Mouse (Mus musculus) CH12.LX (cell line): ENCODE results near the gene Mier3. TPM values are rescaled to one million over a fixed set of nuclear protein-coding genes. Genes with fewer than 3 reads are reported as not detected.
A peak's percentile ranks its signal among the peaks of the same experiment; 100 is the strongest.

Experiments used
- DNase-seq: peaks from one replicate; pipeline ENCODE4 v3.0.0-alpha.2; 2013; ENCODE audit errors: extremely low read depth
- H3K27ac ChIP-seq: 2 replicates; pipeline ENCODE4 v1.5.1; 2012; ENCODE audit warnings: low read depth, mild to moderate bottlenecking, control low read depth, moderate library complexity; ENCODE audit not compliant: insufficient read depth
- H3K27me3 ChIP-seq: replicated peaks from 2 replicates; pipeline ENCODE3; 2012; ENCODE audit warnings: inconsistent platforms
- H3K36me3 ChIP-seq, 2 experiments: replicated peaks in 1 of 2; 2 replicates each; pipeline versions ENCODE3 to v1.6.1; 2012; ENCODE audit warnings: inconsistent platforms in 1 of 2, low read length in 1 of 2, mild to moderate bottlenecking in 1 of 2, mixed read lengths in 1 of 2, moderate library complexity in 1 of 2; ENCODE audit not compliant: control insufficient read depth in 1 of 2, insufficient read depth in 1 of 2
- H3K4me1 ChIP-seq, 2 experiments: 2 replicates each; pipeline ENCODE4 v1.6.1; 2012; ENCODE audit warnings: inconsistent platforms in 1 of 2, moderate library complexity in 1 of 2; ENCODE audit not compliant: insufficient read depth in 2 of 2, control insufficient read depth in 1 of 2
- H3K4me2 ChIP-seq: 2 replicates; pipeline ENCODE4 v1.6.1; 2012; ENCODE audit warnings: low read depth, mild to moderate bottlenecking, control low read depth; ENCODE audit not compliant: poor library complexity, insufficient read depth, severe bottlenecking
- H3K4me3 ChIP-seq, 3 experiments: fragments of 150-350 bp in 1 of 3; sonication (generic) in 1 of 3; replicated peaks in 1 of 3; 2 replicates each; pipeline versions ENCODE3 to v1.5.1; 2011 to 2012; ENCODE audit warnings: low read depth in 2 of 3, low read length in 2 of 3, mild to moderate bottlenecking in 2 of 3, moderate library complexity in 2 of 3, control low read depth in 1 of 3, improper control_type of control experiment in 1 of 3, inconsistent platforms in 1 of 3, mixed read lengths in 1 of 3; ENCODE audit not compliant: poor library complexity in 1 of 3
- H3K79me2 ChIP-seq: replicated peaks from 2 replicates; pipeline ENCODE4 v1.6.1; 2012; ENCODE audit warnings: mild to moderate bottlenecking, moderate library complexity; ENCODE audit not compliant: control insufficient read depth, poor library complexity, insufficient read depth, severe bottlenecking; ENCODE audit errors: extremely low read depth
- H3K9ac ChIP-seq: 2 replicates; pipeline ENCODE4 v1.6.1; 2012; ENCODE audit warnings: low read depth, mild to moderate bottlenecking, control low read depth, moderate library complexity; ENCODE audit not compliant: insufficient read depth
- H3K9me3 ChIP-seq: replicated peaks from 2 replicates; pipeline ENCODE3; 2012; ENCODE audit warnings: low read length, inconsistent platforms, mixed read lengths
- BHLHE40 ChIP-seq: IDR thresholded peaks from 2 replicates; pipeline ENCODE4 v1.6.1; 2011; ENCODE audit warnings: mild to moderate bottlenecking, low read depth, low read length, improper control_type of control experiment
- CHD1 ChIP-seq: IDR thresholded peaks from 2 replicates; pipeline ENCODE4 v1.6.1; 2012; ENCODE audit warnings: low read depth, low read length, improper control_type of control experiment, inconsistent platforms
- CHD2 ChIP-seq: IDR thresholded peaks from 2 replicates; pipeline ENCODE4 v1.6.1; 2011; ENCODE audit warnings: low read length, improper control_type of control experiment
- CTCF ChIP-seq, 2 experiments: IDR thresholded peaks in 1 of 2; conservative IDR thresholded peaks in 1 of 2; 2 replicates each; pipeline ENCODE4 v1.5.1; 2011 to 2012; ENCODE audit warnings: low read depth in 2 of 2, low read length in 2 of 2, improper control_type of control experiment in 1 of 2, inconsistent platforms in 1 of 2, mild to moderate bottlenecking in 1 of 2, moderate library complexity in 1 of 2
- ELF1 ChIP-seq: IDR thresholded peaks from 2 replicates; pipeline ENCODE4 v1.6.1; 2014; ENCODE audit warnings: low read depth, mild to moderate bottlenecking, inconsistent platforms, low read length, improper control_type of control experiment
- EP300 ChIP-seq: IDR thresholded peaks from 2 replicates; pipeline ENCODE4 v1.6.1; 2011; ENCODE audit warnings: low read length, improper control_type of control experiment
- ETS1 ChIP-seq: conservative IDR thresholded peaks from 2 replicates; pipeline ENCODE4 v1.6.1; 2012; ENCODE audit warnings: low read depth, mild to moderate bottlenecking, inconsistent platforms, low read length, improper control_type of control experiment, moderate library complexity
- GABPA ChIP-seq: IDR thresholded peaks from 2 replicates; pipeline ENCODE4 v1.6.1; 2012; ENCODE audit warnings: low read depth, low read length, improper control_type of control experiment, inconsistent platforms; ENCODE audit not compliant: insufficient replicate concordance
- IRF4 ChIP-seq: IDR thresholded peaks from 2 replicates; pipeline ENCODE4 v1.6.1; 2014; ENCODE audit warnings: low read depth, mild to moderate bottlenecking, inconsistent platforms, low read length, improper control_type of control experiment
- JUN ChIP-seq: IDR thresholded peaks from 2 replicates; pipeline ENCODE4 v1.6.1; 2011; ENCODE audit warnings: low read depth, mild to moderate bottlenecking, low read length, improper control_type of control experiment, moderate library complexity; ENCODE audit not compliant: insufficient read depth
- KAT2A ChIP-seq: IDR thresholded peaks from 2 replicates; pipeline ENCODE4 v1.6.1; 2012; ENCODE audit warnings: low read length, improper control_type of control experiment, inconsistent platforms; ENCODE audit not compliant: insufficient replicate concordance
- MAFK ChIP-seq: IDR thresholded peaks from 2 replicates; pipeline ENCODE4 v1.6.1; 2011; ENCODE audit warnings: low read length, improper control_type of control experiment; ENCODE audit not compliant: insufficient replicate concordance
- MAX ChIP-seq: IDR thresholded peaks from 2 replicates; pipeline ENCODE4 v1.6.1; 2011; ENCODE audit warnings: low read length, improper control_type of control experiment
- MAZ ChIP-seq: IDR thresholded peaks from 2 replicates; pipeline ENCODE4 v1.6.1; 2012; ENCODE audit warnings: low read depth, mild to moderate bottlenecking, inconsistent platforms, low read length, improper control_type of control experiment, moderate library complexity
- MEF2A ChIP-seq: IDR thresholded peaks from 2 replicates; pipeline ENCODE4 v1.6.1; 2014; ENCODE audit warnings: low read depth, mild to moderate bottlenecking, inconsistent platforms, low read length, improper control_type of control experiment, borderline replicate concordance
- MXI1 ChIP-seq: IDR thresholded peaks from 2 replicates; pipeline ENCODE4 v1.6.1; 2011; ENCODE audit warnings: mild to moderate bottlenecking, low read depth, low read length, improper control_type of control experiment
- MYC ChIP-seq: IDR thresholded peaks from 2 replicates; pipeline ENCODE4 v1.6.1; 2011; ENCODE audit warnings: low read depth, mild to moderate bottlenecking, improper control_type of control experiment, low read length
- NELFE ChIP-seq: IDR thresholded peaks from 2 replicates; pipeline ENCODE4 v1.6.1; 2011; ENCODE audit warnings: low read depth, low read length, improper control_type of control experiment
- POLR2A ChIP-seq: IDR thresholded peaks from 2 replicates; pipeline ENCODE4 v1.6.1; 2011; ENCODE audit warnings: low read depth, mild to moderate bottlenecking, improper control_type of control experiment, low read length
- POLR2AphosphoS2 ChIP-seq: IDR thresholded peaks from 2 replicates; pipeline ENCODE4 v1.6.1; 2011; ENCODE audit warnings: low read depth, low read length, improper control_type of control experiment
- RAD21 ChIP-seq: IDR thresholded peaks from 2 replicates; pipeline ENCODE4 v1.6.1; 2011; ENCODE audit warnings: low read depth, mild to moderate bottlenecking, low read length, improper control_type of control experiment, moderate library complexity
- RCOR1 ChIP-seq: conservative IDR thresholded peaks from 2 replicates; pipeline ENCODE4 v1.6.1; 2012; ENCODE audit warnings: low read depth, mild to moderate bottlenecking, inconsistent platforms, low read length, improper control_type of control experiment
- SMC3 ChIP-seq: IDR thresholded peaks from 2 replicates; pipeline ENCODE4 v1.6.1; 2011; ENCODE audit warnings: low read depth, low read length, improper control_type of control experiment
- TCF12 ChIP-seq: IDR thresholded peaks from 2 replicates; pipeline ENCODE4 v1.6.1; 2014; ENCODE audit warnings: low read depth, mild to moderate bottlenecking, inconsistent platforms, low read length, improper control_type of control experiment
- USF2 ChIP-seq: conservative IDR thresholded peaks from 2 replicates; pipeline ENCODE4 v1.6.1; 2011; ENCODE audit warnings: low read depth, low read length, improper control_type of control experiment
- ZKSCAN1 ChIP-seq: IDR thresholded peaks from 2 replicates; pipeline ENCODE4 v1.6.1; 2012; ENCODE audit warnings: low read depth, inconsistent platforms, low read length, improper control_type of control experiment, borderline replicate concordance
- ZNF384 ChIP-seq: IDR thresholded peaks from 2 replicates; pipeline ENCODE4 v1.6.1; 2012; ENCODE audit warnings: low read depth, low read length, improper control_type of control experiment, inconsistent platforms
- dilution Hi-C: fragments of 300-500 bp; cut with MboI; formaldehyde crosslinking; loops from 2 replicates; pipeline ENCODE4 v1.14.3; 2020; ENCODE audit warnings: low sequenced_read_pairs; ENCODE audit not compliant: extremely low pct_unique_long_range_greater_than_20kb, extremely low pct_ligation_motif_present
- in situ Hi-C: fragments of 300-500 bp; cut with MboI; formaldehyde crosslinking; loops from 3 replicates; pipeline ENCODE4 v1.14.3; 2019; ENCODE audit warnings: low sequenced_read_pairs, low pct_ligation_motif_present, low pct_unique_long_range_greater_than_20kb, mixed read lengths
- polyA plus RNA-seq: library from polyadenylated mRNA; unstranded; fragments of >175 nt; gene quantifications from 2 replicates; pipeline ENCODE4 v1.2.1, GENCODE M21; 2012; ENCODE audit warnings: low read depth; ENCODE audit not compliant: insufficient read length
- total RNA-seq, 2 experiments: library from RNA; depleted of rRNA; stranded (reverse); fragments of 300-350 nt in 1 of 2; fragments of >200 nt in 1 of 2; gene quantifications; 2 replicates each; pipeline ENCODE4 v1.2.3; 2012 to 2014

Mier3 gene
- total and polyA plus RNA-seq, 3 experiments, result 3.3 to 7.3 (median 7.0) TPM

GRCm38 (mm10) chr13:111741204-111741990 is 60.6 kb downstream of the Mier3 start:
- Histone ChIP-seq H3K9ac (no peak overlapping the region), H3K27me3 (no peaks in the 10 kb centered on the region), H3K79me2 (no peaks in the 10 kb centered on the region), H3K9me3 (peaks cover 2% of the 10 kb centered on the region), H3K4me1 (peaks cover 3 to 15% of the 10 kb centered on the region in 2 experiments), H3K36me3 (peaks cover 0 to 3% of the 10 kb centered on the region in 2 experiments), H3K4me2 (peak overlapping the region; percentile 88), H3K4me3 (peak overlapping the region in 1 of 3 experiments; percentile 12), H3K27ac (no peak overlapping the region)
- dilution Hi-C loops, result no loop called here
- DNase-seq, result peak; percentile 58
- in situ Hi-C loops, result loop anchor here (10.0 kb wide), 1 partner anchor 257 kb away; no protein-coding TSS in a partner anchor
- TF ChIP-seq TCF12 (no peak), ZNF384 (no peak), POLR2A (no peak), GABPA (no peak), KAT2A (no peak), RCOR1 (0 out of 2 replicates have a peak, but pooled peaks have one; percentile 7), CTCF (conservative IDR thresholded peaks at IDR 0.05 in 1 of 2, IDR thresholded peaks at IDR 0.05 in 1 of 2; ENCODE audit: low read depth in 2 of 2, low read length in 2 of 2) (peak in 1 of 2 experiments; percentile 56; a peak in 2 of 4 replicates), CHD1 (no peak), ETS1 (0 out of 2 replicates have a peak, but pooled peaks have one; percentile 21), CHD2 (0 out of 2 replicates have a peak, but pooled peaks have one; percentile 10), USF2 (no peak), RAD21 (peak; percentile 23), ELF1 (no peak), BHLHE40 (peak; percentile 11; the same call in 1 of the 2 replicates), MXI1 (0 out of 2 replicates have a peak, but pooled peaks have one; percentile 15), MAZ (peak; percentile 54; the same call in 1 of the 2 replicates), ZKSCAN1 (no peak), MYC (0 out of 2 replicates have a peak, but pooled peaks have one; percentile 17), JUN (peak; percentile 19; the same call in 1 of the 2 replicates), SMC3 (peak; percentile 59), MAX (no peak), IRF4 (peak; percentile 46; the same call in 1 of the 2 replicates), EP300 (peak; percentile 28; the same call in 1 of the 2 replicates), MEF2A (peak; percentile 50; the same call in 1 of the 2 replicates), MAFK (peak; percentile 73), POLR2AphosphoS2 (no peak), NELFE (no peak)
